Mouse (Mus musculus): ENCODE data around the gene Htr1a. TPM values are rescaled to one million over a fixed set of nuclear protein-coding genes. Genes with fewer than 3 reads are reported as not detected.

The Htr1a gene
- polyA plus RNA-seq, 1 experiment from 2014 or later: 0.28 TPM

Other genes starting within 250 kb of the Htr1a start
- 25.5 and 26.4 TPM in 2 replicates for gene Rnf180, start 148.8 kb upstream of the Htr1a start, polyA plus RNA-seq (2015; fragmentation: Nextera tagmentation; extraction: Ambion mirVana)

Data from forebrain, embryonic 13.5 days (tissue).